Mouse (Mus musculus): ENCODE measurements at regions not wholly inside any gene's neighbourhood (a gene's known extent, or its start where the extent isn't known, plus 50 kb on each side); places are given as distances from the start of the nearest gene placed in this dataset.

- peak; percentile 46 for DNase-seq
Observed at GRCm38 (mm10) chr12:110031326-110031725, 247.5 kb upstream of the Dio3 start.

- DNase-seq: no peak
Observed at GRCm38 (mm10) chr12:110035171-110035570, 243.7 kb upstream of the Dio3 start.

- no peak for DNase-seq
Observed at GRCm38 (mm10) chr12:110040682-110041081, 238.2 kb upstream of the Dio3 start.

DNA sequence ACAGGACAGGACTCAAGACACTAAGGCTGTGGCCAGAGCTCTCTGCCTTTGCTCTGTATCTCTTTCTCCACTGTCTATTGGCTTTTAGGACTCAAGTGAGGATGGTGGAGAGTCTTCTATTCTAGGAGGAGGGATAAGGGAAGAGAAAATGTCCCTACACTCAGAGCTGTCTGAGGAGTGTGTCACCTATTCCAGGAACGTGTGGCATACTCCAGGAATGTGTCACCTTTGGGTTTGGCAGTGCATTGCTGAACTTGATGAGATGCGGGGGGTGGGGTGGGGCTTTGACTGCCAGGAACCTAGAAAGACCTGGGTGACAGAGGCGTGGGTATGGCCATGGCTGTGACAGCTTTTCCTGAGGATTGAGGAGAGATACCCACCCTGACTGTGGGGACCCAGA, 237.1 kb upstream of the Dio3 start:
- DNase-seq: peak; percentile 20

DNA sequence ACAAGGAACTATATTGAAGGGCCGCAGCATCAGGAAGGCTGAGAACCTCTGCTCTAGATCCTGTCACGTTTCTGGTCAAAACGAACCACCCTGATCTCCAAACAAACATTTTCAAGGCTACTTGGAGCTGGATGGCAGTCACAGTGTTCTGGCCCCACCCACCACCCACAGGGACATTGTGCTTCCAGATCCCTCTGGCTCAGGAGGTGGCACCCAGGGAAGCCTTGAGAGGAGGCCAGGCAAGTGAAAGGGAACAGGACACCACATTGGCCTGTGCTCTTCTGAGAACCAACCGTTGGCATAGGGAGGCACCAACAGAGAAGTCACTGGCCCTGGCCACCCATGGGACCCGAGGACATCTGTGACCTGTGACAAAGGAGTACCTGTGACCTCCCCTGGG, 234.6 kb upstream of the Dio3 start:
- DNase-seq: no peak

GRCm38 (mm10) chr12:110044721-110045120, 234.1 kb upstream of the Dio3 start:
- no peak for DNase-seq

- DNase-seq: no peak
Observed at GRCm38 (mm10) chr12:110045770-110046330, 233.0 kb upstream of the Dio3 start.

DNA sequence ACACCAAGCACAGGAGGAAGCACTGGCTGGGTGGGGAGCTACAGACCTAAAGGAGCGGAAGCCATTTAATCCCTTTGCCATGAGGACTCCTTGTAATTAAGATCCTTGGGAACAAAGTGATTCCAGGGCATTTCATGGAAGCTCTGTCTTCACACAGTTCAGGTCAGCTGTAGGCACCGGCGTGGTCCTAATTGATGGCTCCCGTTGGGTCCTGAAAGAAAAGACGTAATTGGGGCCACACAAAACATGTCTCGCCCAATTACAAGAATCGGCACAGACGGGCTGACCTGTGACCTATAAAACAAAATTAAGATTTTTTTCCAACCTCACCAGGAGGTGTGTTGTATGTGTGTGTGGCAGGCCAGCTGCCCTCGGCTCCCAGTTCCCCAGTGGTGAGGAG, 232.3 kb upstream of the Dio3 start:
- no peak for DNase-seq

DNA sequence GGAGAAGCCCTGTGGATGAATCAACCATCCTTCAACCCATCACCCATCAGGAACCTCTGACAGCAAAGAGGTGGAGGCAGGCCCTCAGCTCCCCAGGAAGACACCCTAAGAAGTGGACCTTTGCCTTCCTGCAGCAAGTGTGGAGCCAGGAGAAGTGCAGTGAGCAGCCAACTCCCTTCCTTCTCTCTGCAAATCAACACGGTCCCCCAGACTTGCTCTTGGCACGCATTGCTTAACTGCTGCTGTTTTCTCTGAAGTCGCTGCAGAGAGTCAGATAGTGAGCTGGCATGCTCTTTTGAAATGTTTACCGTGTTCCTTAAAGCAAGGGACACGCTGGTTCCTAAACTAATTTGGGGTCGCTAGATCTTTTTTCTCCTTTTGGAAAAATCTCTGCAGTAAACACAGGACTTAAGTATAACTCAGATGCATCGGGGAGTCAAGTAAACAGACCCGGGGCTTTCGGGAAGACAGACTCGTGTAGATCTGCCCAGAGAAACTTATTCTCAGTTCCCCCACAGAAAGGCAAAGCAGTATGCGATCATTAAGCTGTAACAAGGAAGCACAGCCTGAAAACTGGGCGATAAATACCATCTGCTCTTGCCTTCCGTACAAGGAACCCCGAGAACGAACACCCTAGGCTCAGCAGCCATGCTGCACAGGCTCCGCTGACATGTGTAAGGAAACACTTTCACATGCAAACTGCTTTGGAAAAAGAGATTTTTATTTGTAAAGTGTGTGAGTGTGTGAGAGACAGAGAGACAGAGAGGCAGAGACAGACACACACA, 231.2 kb upstream of the Dio3 start:
- DNase-seq: no peak

DNA sequence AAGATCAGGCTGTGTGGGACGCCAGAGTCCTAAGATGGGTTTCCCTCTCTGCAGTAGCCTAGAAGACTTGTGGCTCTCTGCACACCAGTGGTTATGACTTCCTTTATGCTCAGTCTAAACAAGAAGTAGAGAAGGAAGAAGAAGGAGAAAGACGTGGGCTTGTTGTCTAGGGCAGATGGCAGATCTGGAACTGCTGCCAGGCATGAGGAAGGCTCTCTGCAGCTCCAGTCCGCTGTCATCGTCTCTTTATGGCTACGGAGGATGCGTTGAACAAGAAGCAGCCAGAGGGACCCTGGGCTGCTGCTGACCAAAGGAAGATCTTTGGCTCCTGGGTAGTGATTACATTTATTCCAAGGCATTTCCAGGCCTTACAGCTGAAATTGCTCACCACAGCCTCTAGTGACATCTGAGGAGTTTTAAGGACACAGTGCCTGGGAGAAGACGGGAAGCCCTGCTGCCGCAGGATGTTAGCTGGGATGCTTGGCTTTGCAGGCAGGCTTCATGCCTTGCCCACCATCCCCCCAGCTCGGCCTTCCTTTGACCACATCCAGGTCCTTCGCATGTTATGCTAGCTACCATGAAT, 229.6 kb upstream of the Dio3 start:
- no peak for DNase-seq

DNA sequence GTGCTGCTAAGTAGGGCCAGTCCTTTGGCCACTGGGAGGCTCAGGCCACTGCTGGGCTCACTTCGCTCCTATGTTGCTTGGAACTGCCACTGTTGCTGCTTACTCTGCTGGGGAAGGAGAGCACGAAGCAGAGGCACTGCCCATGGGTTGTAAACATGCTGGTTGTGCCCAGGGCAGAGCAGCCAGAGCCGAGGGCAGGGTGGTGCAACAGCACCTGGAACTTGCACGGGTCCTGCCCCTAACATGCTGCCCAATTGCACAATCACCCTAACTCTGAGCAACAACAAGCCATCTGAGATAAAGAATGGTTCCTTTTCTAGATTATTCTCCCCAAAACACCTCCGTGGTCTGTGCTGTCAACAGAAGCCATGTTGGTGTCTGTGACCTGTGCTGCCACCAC, 219.5 kb upstream of the Dio3 start:
- no peak for DNase-seq

- DNase-seq: no peak
Observed at GRCm38 (mm10) chr12:110061961-110062360, 216.9 kb upstream of the Dio3 start.

DNA sequence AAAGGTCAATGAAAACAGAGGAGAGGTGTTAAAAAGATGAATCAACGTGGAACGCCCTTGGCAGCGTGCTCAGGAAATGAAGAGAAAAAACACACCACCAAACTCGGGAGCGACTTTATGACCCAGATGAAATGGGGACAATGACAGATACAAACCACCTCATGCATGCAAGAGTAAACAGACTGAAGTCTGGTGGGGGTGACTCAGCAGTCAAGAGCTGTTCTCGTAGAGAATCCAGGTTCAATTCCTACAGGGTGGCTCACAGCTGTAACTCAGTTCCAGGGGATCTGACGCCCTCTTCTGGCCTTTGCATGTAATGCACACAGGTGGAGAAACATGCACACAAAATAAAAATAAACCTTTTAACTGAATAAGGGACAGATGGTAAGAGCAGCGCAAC, 215.9 kb upstream of the Dio3 start:
- no peak for DNase-seq

GRCm38 (mm10) chr12:110066361-110066885, 212.4 kb upstream of the Dio3 start:
- no peak for DNase-seq

DNA sequence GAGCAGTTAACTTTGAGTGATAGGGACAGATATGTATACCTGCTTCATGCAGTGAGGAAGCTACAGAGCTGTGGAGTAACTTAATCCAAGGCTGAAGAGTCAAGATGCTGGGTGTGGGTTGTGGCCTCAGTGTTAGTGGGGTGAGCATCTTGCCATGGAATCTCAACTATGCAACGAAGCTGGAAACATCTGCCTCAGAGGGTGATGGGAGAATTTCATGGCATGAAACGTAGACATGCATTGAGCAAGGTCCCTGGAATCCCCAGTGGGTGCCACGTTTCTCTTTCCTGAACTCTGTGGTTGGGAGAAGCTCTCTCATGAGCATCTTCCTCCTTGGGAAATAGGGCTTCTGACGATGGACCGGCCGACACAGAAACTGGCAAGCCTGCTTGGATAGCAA, 208.4 kb upstream of the Dio3 start:
- no peak for DNase-seq

- DNase-seq: peak; percentile 47
Observed at GRCm38 (mm10) chr12:110071823-110072222, 207.0 kb upstream of the Dio3 start.

- DNase-seq: no peak
Observed at GRCm38 (mm10) chr12:110074921-110075320, 203.9 kb upstream of the Dio3 start.

GRCm38 (mm10) chr12:110077211-110077884, 201.5 kb upstream of the Dio3 start:
- no peak for DNase-seq

DNA sequence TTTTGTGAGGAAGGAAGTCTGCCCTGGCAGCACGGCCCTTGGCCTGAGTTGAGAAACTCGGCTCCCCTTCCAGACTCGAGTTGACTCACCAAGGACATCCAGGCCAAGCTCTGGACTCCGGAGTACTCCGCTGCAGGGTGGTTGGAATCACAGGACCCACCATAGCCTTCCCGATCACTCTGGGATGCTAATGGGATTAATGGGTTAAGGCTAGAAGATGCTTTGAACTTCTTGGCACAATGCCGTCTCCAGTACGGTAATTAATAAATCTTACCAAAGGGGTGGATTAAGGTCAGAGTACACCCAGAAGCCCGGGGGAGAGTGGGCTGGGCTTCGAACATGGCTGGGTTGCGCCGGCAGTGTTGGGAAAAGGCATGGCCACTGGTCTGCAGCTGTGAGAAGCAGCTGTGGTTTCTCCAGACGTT, 200.8 kb upstream of the Dio3 start:
- peak; percentile 59 for DNase-seq

GRCm38 (mm10) chr12:110081831-110082615, 196.8 kb upstream of the Dio3 start:
- no peak for DNase-seq

- no peak for DNase-seq
Observed at GRCm38 (mm10) chr12:110082921-110083320, 195.9 kb upstream of the Dio3 start.

DNA sequence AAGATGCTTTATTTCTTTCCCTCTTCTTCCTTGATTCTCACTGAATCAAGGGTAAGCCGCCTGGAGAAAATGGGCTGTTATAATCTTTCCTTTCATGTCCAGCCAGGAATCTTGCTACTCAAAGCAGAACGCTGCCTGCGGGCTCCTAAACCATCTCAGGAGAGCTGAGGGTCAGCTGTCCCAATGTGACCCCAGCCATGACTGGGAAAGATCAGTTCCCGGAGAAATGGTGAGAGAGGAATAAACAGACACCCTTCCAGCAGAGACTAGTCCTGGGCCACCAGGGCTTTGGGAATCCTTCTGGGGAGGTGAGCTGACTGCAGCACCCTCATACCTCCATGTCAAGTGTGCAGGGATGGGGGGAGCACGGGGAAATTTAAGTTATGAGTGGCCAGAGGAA, 195.4 kb upstream of the Dio3 start:
- no peak for DNase-seq

DNA sequence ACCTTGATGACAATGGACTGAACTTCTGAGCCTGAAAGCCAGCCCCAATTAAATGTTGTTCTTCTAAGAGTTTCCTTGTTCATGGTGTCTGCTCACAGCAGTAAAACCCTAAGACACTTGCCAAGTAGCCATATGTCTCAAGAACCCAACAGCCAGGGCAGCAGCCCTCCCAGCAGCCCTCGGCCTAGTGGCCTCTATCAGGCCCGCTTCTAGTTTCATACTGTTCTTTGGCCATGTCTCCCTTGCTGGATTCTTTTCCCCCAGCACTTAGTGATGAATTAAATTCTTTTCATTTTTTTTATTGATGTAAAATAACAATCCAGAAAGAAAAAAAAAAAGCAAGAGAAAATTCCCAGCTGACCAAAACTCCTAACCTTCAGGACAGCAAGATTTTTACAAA, 191.9 kb upstream of the Dio3 start:
- no peak for DNase-seq
